Mouse (Mus musculus) left cerebral cortex, adult 2 months (tissue): Measurements from ENCODE around the gene Flnc. TPM values are rescaled to one million over a fixed set of nuclear protein-coding genes. Genes with fewer than 3 reads are reported as not detected.

Experiments used
- DNase-seq, 2 experiments: peaks; one replicate each; pipeline ENCODE4 v3.0.0; 2021 to 2022; ENCODE audit warnings: low spot score in 2 of 2, mixed read lengths in 1 of 2; ENCODE audit errors: extremely low spot score in 1 of 2
- H3K27ac ChIP-seq: fragments of 200-600 bp; 2 replicates; pipeline ENCODE4 v1.8.1; 2022
- H3K4me3 ChIP-seq: fragments of 200-600 bp; 2 replicates; pipeline ENCODE4 v1.8.1; 2022
- CTCF ChIP-seq: fragments of 200-600 bp; IDR thresholded peaks from 2 replicates; pipeline ENCODE4 v1.8.1; 2022; ENCODE audit warnings: antibody characterized with exemption, mild to moderate bottlenecking, moderate library complexity
- intact Hi-C: fragments of 180-260 bp; cut with DNase I; formaldehyde crosslinking; loops from one replicate; pipeline ENCODE4 v1.15.1; 2025
- total RNA-seq, 2 experiments: library from RNA; stranded (reverse); gene quantifications; 2 replicates each; pipeline ENCODE4 v1.2.3; 2021

Gene Flnc
- total RNA-seq, 2 experiments from 2014 or later = 1.2 to 1.7 TPM

DNA sequence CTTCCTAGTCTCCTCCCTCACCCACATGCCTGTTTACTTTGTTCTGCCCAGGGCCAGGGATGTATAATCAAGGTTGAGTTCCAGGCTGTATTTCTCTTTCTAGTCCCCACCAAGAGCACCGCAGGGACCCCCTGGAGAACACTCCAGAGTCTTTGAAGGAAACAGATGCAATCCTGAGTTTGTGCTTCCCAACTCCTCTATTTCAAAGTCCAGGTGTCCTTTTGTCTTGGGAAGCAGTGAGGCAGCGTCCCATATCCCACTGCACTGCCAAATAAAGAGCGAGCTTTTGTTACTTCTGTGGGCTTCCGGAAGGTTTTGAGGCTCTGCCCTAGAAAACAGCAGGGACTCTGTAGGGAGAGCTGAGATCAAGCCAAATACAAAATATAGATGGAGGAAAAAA lies 33.2 kb upstream of the Flnc start:
- intact Hi-C loops = no loop called here

GRCm38 (mm10) chr6:29402693-29403342 lies 30.2 kb upstream of the Flnc start:
- no peak overlapping the region for H3K27ac ChIP-seq
- peak; percentile 24 to 30 for DNase-seq
- H3K4me3 ChIP-seq = no peak overlapping the region
- peak; percentile 37 for TF ChIP-seq CTCF
- intact Hi-C loops = no loop called here

More for the DNA sequence above, 33.2 kb upstream of the Flnc start:
- Histone ChIP-seq H3K4me3 (no peak overlapping the region), H3K27ac (no peak overlapping the region)
- no peak for TF ChIP-seq CTCF
- DNase-seq = no peak

- TF ChIP-seq CTCF = no peak
- peak overlapping the region; percentile 40 for H3K27ac ChIP-seq
- H3K4me3 ChIP-seq = no peak overlapping the region
- intact Hi-C loops = no loop called here
- peak in 1 of 2 experiments; percentile 32 for DNase-seq
Measured at GRCm38 (mm10) chr6:29406412-29406811, 26.6 kb upstream of the Flnc start.

DNA sequence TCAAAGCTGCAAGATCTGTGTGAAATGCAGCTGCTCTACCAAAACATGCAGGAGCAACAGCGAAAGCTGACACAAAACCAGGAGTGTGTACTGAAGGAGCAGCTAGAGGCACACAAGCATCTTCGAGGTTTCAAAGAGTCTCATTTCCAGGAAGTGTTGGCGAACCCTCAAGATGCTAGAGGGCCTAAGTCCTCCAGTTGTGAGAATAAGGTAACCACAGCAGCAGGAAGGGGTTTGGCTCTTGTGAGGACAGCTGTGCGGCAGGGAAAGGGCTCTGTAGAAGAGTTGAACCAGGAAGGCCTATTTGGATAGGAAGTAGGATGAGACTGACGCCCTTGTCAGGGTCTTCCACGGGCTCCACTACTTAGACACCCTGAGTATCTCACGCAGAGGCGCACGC lies 17.6 kb upstream of the Flnc start:
- no peak for DNase-seq
- no peak for TF ChIP-seq CTCF
- no peak overlapping the region for H3K4me3 ChIP-seq
- no peak overlapping the region for H3K27ac ChIP-seq
- intact Hi-C loops = no loop called here

GRCm38 (mm10) chr6:29420596-29420995 lies 12.5 kb upstream of the Flnc start:
- no peak for TF ChIP-seq CTCF
- intact Hi-C loops = no loop called here
- DNase-seq = no peak
- Histone ChIP-seq H3K4me3 (no peak overlapping the region), H3K27ac (no peak overlapping the region)

DNA sequence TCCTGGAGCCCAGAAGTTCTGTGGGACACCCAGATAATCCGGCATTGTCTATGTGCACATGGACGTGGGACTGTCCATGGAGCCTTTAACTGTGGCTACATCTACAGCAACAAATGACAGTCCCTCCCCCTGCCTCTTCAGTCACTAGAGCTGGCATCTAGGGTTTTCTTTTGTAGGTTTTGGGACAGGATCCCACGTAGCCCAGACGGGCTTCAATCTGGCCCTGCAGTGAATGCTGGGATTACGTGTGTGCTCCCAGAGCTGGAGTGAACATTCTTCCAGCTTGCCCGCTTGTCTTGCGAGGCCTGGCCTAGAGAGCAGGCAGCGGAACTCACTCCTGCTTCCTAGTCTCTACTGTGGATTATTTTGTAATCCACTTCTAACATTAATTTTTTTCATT lies 7.9 kb upstream of the Flnc start:
- DNase-seq = no peak
- H3K4me3 ChIP-seq = no peak overlapping the region
- H3K27ac ChIP-seq = no peak overlapping the region
- no peak for TF ChIP-seq CTCF
- intact Hi-C loops = no loop called here

DNA sequence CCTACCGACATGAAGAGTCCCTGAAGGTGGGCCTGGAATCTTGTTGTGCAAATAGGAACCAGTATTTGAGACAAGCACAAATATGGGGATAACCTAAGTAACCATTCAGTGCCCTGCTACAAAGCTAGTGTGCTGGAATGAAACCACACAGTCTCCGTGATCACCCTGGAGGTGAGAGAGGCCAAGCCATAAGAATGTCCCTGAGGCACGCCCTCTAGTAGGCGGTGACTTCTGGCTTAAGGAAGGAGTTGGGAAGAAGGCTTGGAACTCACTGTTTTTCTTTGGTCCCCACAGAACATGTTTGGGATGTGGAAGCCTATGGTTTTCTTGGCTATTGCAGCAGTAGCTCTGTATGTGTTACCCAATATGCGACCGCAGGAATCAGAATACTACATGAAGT lies 6.7 kb upstream of the Flnc start:
- Histone ChIP-seq H3K4me3 (no peak overlapping the region), H3K27ac (no peak overlapping the region)
- TF ChIP-seq CTCF = no peak
- intact Hi-C loops = no loop called here
- no peak for DNase-seq

GRCm38 (mm10) chr6:29428171-29428570 lies 4.9 kb upstream of the Flnc start:
- H3K4me3 ChIP-seq = no peak overlapping the region
- no peak for DNase-seq
- TF ChIP-seq CTCF = no peak
- intact Hi-C loops = no loop called here
- no peak overlapping the region for H3K27ac ChIP-seq

DNA sequence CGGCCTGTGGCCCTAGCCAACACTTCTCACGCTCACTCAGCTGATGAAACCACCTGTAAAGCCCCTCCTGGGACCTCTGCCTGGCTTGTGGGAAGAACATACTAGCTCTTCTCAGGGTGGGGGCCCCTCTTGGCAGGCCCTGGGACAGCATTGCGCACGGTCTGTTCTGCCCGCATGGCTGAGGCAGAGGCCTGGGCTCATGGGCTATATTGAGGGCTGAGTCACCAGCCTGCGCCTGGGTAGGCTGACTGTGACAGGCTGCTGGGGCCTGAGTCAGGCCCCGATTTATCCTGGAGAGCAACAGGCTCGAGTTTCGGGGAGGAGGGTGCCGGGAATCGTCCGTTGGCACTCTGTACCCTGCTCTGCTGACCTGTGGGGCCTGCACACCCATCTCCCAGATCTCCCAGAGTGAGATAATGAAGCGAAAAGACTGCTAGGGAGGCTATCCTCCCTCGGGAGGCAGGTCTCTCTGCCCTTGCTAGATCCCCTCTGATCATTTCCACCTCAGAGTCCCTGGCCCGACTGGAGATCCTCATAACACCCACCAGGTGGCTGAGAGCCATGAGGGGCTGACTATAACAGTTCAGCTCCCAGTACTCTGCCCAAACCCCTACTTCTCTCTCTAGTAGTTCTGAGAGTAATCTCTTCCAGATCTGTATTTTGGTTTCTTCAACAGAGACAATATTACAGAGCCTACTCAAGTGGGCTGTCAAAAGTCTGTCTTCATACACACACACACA lies 2.2 kb upstream of the Flnc start:
- no peak for DNase-seq
- H3K4me3 ChIP-seq = no peak overlapping the region

DNA sequence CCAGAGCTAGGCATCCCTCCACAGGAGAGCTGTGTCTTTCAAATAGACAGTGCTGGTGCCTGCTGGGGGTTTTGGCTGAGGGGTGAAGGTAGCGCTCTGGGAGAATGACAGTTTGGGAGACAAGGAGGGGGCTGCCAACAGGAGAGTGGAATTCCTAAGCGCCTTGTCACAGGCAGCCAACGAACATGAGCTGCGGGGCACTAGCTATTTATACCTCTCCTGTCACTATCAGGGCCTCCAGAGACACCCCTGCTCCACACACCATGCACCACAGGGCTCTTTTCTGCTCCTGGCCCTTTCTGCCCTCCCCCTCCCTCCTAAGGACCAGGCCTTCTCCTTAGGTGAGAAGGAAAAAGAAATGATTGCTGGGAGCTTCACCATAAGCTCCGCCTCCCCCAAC lies 1.6 kb upstream of the Flnc start:
- no peak for DNase-seq
- TF ChIP-seq CTCF = no peak
- intact Hi-C loops = no loop called here
- no peak overlapping the region for H3K4me3 ChIP-seq
- no peak overlapping the region for H3K27ac ChIP-seq

More for the DNA sequence above, 2.2 kb upstream of the Flnc start:
- intact Hi-C loops = no loop called here
- no peak overlapping the region for H3K27ac ChIP-seq
- TF ChIP-seq CTCF = no peak

DNA sequence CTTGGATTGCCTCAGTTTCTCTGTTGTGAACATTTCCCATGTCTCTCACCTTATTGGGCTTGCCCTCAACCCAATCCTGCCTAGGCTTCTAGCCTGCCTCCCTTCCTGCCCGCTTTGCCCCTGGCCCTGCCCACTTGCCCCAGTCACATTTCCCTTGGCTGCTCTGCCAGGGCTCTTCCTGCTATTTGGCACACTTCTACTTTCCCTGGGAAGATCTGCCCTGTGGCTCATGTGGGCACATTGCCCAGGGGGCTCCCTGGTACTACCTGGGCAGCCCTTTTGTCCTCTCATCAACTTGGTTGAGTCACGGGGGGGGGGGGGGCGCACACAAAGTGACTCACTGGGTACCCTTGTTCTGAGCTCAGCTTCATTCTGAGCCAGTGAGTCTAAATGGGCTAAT lies 900 bp upstream of the Flnc start:
- intact Hi-C loops = no loop called here
- no peak for TF ChIP-seq CTCF
- Histone ChIP-seq H3K27ac (no peak overlapping the region), H3K4me3 (no peak overlapping the region)
- no peak for DNase-seq

DNA sequence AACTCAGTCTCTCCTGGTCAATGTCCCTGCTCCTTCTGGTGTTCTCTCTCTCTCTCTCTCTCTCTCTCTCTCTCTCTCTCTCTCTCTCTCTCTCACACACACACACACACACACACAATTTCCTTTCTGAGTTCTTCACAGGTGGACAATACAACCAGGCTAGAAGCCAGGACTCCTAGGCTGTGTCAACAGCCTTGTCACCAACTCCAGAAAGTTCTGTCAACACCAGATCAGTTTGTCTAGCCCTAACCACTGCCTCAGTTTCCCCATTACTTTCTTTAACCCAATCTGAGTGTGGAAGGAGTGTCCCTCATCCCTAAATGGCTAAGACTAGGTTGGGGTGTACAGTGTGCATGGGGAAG lies 399 bp upstream of the Flnc start:
- Histone ChIP-seq H3K27ac (no peak overlapping the region), H3K4me3 (no peak overlapping the region; the same call in 1 of the 2 replicates)
- intact Hi-C loops = no loop called here
- DNase-seq = no peak
- TF ChIP-seq CTCF = no peak
